Mouse (Mus musculus) kidney, embryonic 16.5 days (tissue): ENCODE measurements around the gene Slc38a7. TPM values are rescaled to one million over a fixed set of nuclear protein-coding genes. Genes with fewer than 3 reads are reported as not detected.
A peak's percentile ranks its signal among the peaks of the same experiment; 100 is the strongest.
"Not testable (repeated sequence)": the region's sequence is repeated elsewhere in the genome, so short reads cannot be mapped to it uniquely, and the experiment has no call there.

Experiments
- ATAC-seq: fragments of 200-750 bp; cut with Nextera tagmentation; 2 replicates; pipeline ENCODE4 v1.8.0; 2017; ENCODE audit warnings: moderate TSS enrichment; ENCODE audit not compliant: low FRiP score, low TSS enrichment
- H3K27ac ChIP-seq: fragments of 300-500 bp; sonication (generic); 2 replicates; pipeline ENCODE4 v1.5.1; 2014; ENCODE audit warnings: low read length
- H3K27me3 ChIP-seq: fragments of 300-500 bp; sonication (generic); 2 replicates; pipeline ENCODE4 v1.6.1; 2014; ENCODE audit warnings: low read length, control low read depth, mixed read lengths; ENCODE audit not compliant: insufficient read depth
- H3K36me3 ChIP-seq: fragments of 300-500 bp; sonication (generic); 2 replicates; pipeline ENCODE4 v1.6.1; 2014; ENCODE audit warnings: low read length, control low read depth, mixed read lengths; ENCODE audit not compliant: insufficient read depth
- H3K4me1 ChIP-seq: fragments of 300-500 bp; sonication (generic); 2 replicates; pipeline ENCODE4 v1.6.1; 2014; ENCODE audit warnings: low read length, control low read depth, mixed read lengths; ENCODE audit not compliant: insufficient read depth
- H3K4me2 ChIP-seq: fragments of 300-500 bp; sonication (generic); replicated peaks from 2 replicates; pipeline ENCODE4 v1.6.1; 2014; ENCODE audit warnings: low read depth, low read length
- H3K4me3 ChIP-seq: fragments of 300-500 bp; sonication (generic); 2 replicates; pipeline ENCODE4 v1.5.1; 2014; ENCODE audit warnings: mild to moderate bottlenecking, low read length
- H3K9ac ChIP-seq: fragments of 300-500 bp; sonication (generic); replicated peaks from 2 replicates; pipeline ENCODE4 v1.6.1; 2014; ENCODE audit warnings: low read length
- H3K9me3 ChIP-seq: fragments of 300-500 bp; sonication (generic); 2 replicates; pipeline ENCODE4 v1.6.1; 2016; ENCODE audit warnings: low read length, control low read depth
- WGBS: fragments of 180-500 bp; shearing (Covaris S2); extraction: QIAGEN DNeasy Blood & Tissue Kit; methylation state at CpG from one replicate; pipeline ENCODE4 v1.1.7; 2014; 5-methylcytosine and 5-hydroxymethylcytosine counted together
- polyA plus RNA-seq: library from polyadenylated mRNA; unstranded; fragments of >200 nt; fragmentation: Nextera tagmentation; extraction: Ambion mirVana; gene quantifications from 2 replicates; pipeline ENCODE4 v1.2.1, GENCODE M21; 2015

Gene Slc38a7
- polyA plus RNA-seq, 1 experiment from 2014 or later, result 19.7 TPM

DNA sequence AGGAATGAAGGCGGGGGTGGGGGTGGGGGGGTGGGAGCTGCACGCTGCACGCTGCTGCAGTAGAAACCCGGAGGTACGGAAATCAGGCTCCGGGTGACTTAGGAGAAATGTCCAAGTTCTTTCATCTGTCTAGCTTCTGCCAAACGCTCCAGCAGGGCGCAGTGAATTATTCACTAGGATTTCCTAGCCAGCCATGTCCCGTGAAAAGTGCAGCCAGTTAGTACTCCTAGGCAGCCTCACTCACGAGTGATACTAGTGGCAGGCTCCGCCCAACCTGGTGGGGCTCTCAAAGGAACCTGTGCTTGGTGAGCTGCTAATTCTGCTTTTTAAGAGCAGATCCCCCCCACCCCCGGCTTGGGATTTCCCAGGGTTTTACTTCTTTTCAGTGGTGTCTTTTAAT lies 31.2 kb upstream of the Slc38a7 start:
- Histone ChIP-seq H3K9me3 (no peaks in the 10 kb centered on the region), H3K4me2 (peak overlapping the region; percentile 35), H3K36me3 (no peaks in the 10 kb centered on the region), H3K27ac (peak overlapping the region; percentile 72; the same call in 1 of the 2 replicates), H3K27me3 (no peaks in the 10 kb centered on the region), H3K4me1 (peaks cover 34% of the 10 kb centered on the region), H3K9ac (no peak overlapping the region; the same call in 1 of the 2 replicates), H3K4me3 (peak overlapping the region; percentile 5; the same call in 1 of the 2 replicates)
- 60% methylated on average over 12 of the region's 12 CpGs for WGBS
- ATAC-seq, result peak; percentile 25; the same call in 1 of the 2 replicates

DNA sequence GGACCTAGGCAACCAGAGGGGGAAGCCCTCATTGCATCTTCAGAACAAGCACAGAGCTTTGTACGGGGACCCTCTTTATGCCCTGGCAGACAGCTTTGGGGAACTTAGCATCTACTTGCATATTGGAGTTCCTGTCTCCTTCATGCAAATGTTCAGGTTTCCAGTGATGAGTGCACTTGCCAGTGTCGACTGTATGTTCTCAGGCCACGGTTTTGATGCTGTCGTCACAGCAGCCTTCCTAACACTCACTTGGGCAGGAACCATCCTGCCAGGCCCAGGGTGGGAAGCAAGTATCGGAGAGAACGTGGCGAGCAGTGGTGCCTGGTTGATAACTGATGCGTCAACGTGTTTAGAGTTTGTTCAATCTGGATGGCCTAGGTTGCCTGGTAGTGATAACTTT lies 28.9 kb upstream of the Slc38a7 start:
- Histone ChIP-seq H3K9ac (no peak overlapping the region), H3K27ac (no peak overlapping the region), H3K27me3 (no peaks in the 10 kb centered on the region), H3K9me3 (no peaks in the 10 kb centered on the region), H3K4me3 (no peak overlapping the region), H3K4me1 (peaks cover 45% of the 10 kb centered on the region), H3K36me3 (peaks cover 5% of the 10 kb centered on the region; the same call in 1 of the 2 replicates), H3K4me2 (no peak overlapping the region)
- ATAC-seq, result no peak
- 85% methylated on average over 9 of the region's 9 CpGs for WGBS

GRCm38 (mm10) chr8:95881576-95881975 lies 28.2 kb upstream of the Slc38a7 start:
- WGBS, result 76% methylated on average over 3 of the region's 3 CpGs
- H3K9ac ChIP-seq, result no peak overlapping the region
- ATAC-seq, result no peak
- no peaks in the 10 kb centered on the region for H3K9me3 ChIP-seq
- no peak overlapping the region for H3K4me2 ChIP-seq
- H3K27me3 ChIP-seq, result no peaks in the 10 kb centered on the region
- peaks cover 39% of the 10 kb centered on the region for H3K4me1 ChIP-seq
- H3K27ac ChIP-seq, result no peak overlapping the region
- H3K36me3 ChIP-seq, result peaks cover 11% of the 10 kb centered on the region
- no peak overlapping the region for H3K4me3 ChIP-seq

GRCm38 (mm10) chr8:95879823-95880222 lies 26.5 kb upstream of the Slc38a7 start:
- no peak overlapping the region for H3K4me3 ChIP-seq
- no peak for ATAC-seq
- no peaks in the 10 kb centered on the region for H3K27me3 ChIP-seq
- peaks cover 26% of the 10 kb centered on the region for H3K36me3 ChIP-seq
- no peak overlapping the region for H3K9ac ChIP-seq
- peaks cover 23% of the 10 kb centered on the region for H3K4me1 ChIP-seq
- no peak overlapping the region for H3K27ac ChIP-seq
- H3K9me3 ChIP-seq, result no peaks in the 10 kb centered on the region
- no peak overlapping the region for H3K4me2 ChIP-seq
- 86% methylated on average over 4 of the region's 4 CpGs for WGBS

DNA sequence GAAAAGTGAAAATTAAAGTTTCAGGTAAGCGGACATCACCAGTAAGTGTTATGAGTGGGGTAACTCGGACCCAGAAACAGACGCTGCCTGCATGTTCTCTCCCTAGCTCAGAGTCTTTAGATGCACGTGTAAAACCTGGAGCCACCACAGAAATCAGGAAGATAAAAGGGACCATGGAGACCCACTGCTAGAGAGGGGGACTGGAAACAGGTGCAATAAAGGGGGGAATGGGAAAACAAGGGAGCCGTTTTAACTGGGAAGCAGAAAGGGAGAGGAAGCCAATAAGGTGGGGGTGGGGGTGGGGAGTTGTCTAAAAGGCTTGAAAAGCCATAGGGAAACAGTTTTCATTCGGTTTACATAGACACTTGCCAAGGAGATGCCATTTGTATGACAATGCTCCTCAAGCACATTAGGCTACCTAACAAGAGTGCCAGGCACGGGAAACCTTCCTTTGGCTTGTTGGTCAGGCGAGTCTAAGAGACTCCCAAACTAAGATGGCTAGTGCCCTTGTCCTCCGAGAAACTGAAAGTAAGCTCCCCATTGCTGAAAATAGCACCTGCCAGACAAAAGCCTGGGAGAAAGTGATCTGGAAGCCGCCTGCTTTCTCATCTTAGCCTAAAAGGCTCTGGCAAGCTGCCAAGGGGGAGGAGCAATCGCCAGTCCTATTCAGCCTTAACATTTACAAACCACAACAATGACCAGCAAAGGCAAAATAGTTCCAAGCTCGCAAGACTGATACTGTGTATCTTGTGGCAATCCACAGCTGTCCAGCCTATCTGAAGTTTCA lies 25.0 kb upstream of the Slc38a7 start:
- Histone ChIP-seq H3K27ac (0 out of 2 replicates have a peak overlapping the region, but pooled peaks have one; percentile 0), H3K4me2 (peak overlapping the region; percentile 29; the same call in 1 of the 2 replicates)
- ATAC-seq, result no peak

GRCm38 (mm10) chr8:95875270-95875669 lies 21.9 kb upstream of the Slc38a7 start:
- H3K4me3 ChIP-seq, result no peak overlapping the region
- H3K4me1 ChIP-seq, result peaks cover 12% of the 10 kb centered on the region
- H3K9me3 ChIP-seq, result no peaks in the 10 kb centered on the region
- no peaks in the 10 kb centered on the region for H3K27me3 ChIP-seq
- ATAC-seq, result no peak
- peaks cover 61% of the 10 kb centered on the region for H3K36me3 ChIP-seq
- H3K9ac ChIP-seq, result no peak overlapping the region
- 96% methylated on average over 7 of the region's 7 CpGs for WGBS
- no peak overlapping the region for H3K27ac ChIP-seq
- H3K4me2 ChIP-seq, result no peak overlapping the region

More for the DNA sequence above, 25.0 kb upstream of the Slc38a7 start:
- H3K9me3 ChIP-seq, result no peaks in the 10 kb centered on the region
- H3K4me3 ChIP-seq, result no peak overlapping the region
- H3K36me3 ChIP-seq, result peaks cover 35% of the 10 kb centered on the region
- H3K27me3 ChIP-seq, result no peaks in the 10 kb centered on the region
- H3K9ac ChIP-seq, result no peak overlapping the region; the same call in 1 of the 2 replicates
- WGBS, result 46% methylated on average over 12 of the region's 12 CpGs
- H3K4me1 ChIP-seq, result peaks cover 12% of the 10 kb centered on the region

DNA sequence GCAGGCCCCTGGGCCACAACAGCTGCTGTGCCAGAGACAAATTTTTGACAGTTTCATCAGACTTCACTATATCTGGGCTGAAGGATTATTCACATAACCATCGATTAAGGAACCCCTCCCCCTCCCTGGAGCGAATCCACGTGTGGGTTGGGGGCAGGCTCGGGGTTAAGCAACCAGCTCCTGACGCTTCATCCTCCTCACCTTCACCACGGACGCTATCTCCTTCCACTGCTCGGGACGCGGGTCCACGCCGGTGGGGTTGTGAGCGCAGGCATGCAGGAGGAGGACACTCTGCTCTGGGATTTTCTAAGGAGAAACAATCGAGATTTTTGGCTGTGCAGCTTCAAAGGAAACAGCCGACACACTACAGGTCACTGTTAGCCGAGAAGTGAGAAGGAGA lies 18.4 kb upstream of the Slc38a7 start:
- H3K4me2 ChIP-seq, result no peak overlapping the region
- peaks cover 85% of the 10 kb centered on the region for H3K36me3 ChIP-seq
- 96% methylated on average over 16 of the region's 16 CpGs for WGBS

DNA sequence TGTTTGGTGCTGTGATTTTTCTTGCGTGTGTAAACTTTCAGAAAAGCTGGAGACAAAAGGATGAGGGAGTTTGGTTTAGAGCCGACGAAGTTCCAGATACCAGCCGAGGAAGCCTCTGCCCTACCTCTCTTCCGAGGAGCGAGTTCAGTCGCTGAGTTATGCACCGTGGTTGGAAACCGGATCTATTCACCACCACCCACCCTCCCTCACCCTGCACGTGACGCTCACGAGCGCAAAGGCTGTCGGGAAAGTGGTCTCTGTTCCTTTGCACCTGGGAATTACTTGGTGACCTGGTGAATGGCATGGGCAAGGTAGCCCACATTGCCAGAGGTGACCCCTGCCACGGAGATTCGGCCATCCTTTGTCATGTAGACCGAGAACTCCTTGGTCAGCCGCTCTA lies 11.5 kb upstream of the Slc38a7 start:
- not testable (repeated sequence) for H3K4me1 ChIP-seq, H3K4me2 ChIP-seq, ATAC-seq, H3K4me3 ChIP-seq, H3K27ac ChIP-seq, H3K9me3 ChIP-seq, H3K9ac ChIP-seq, H3K27me3 ChIP-seq
- peaks cover 49% of the 10 kb centered on the region for H3K36me3 ChIP-seq
- 96% methylated on average over 17 of the region's 18 CpGs for WGBS

More for the DNA sequence above, 18.4 kb upstream of the Slc38a7 start:
- no peak overlapping the region for H3K4me3 ChIP-seq
- no peak overlapping the region for H3K9ac ChIP-seq
- no peaks in the 10 kb centered on the region for H3K4me1 ChIP-seq
- H3K9me3 ChIP-seq, result no peaks in the 10 kb centered on the region
- no peaks in the 10 kb centered on the region for H3K27me3 ChIP-seq
- no peak overlapping the region for H3K27ac ChIP-seq
- no peak for ATAC-seq

GRCm38 (mm10) chr8:95863761-95864440 lies 10.6 kb upstream of the Slc38a7 start:
- not testable (repeated sequence) for H3K27me3 ChIP-seq, H3K4me2 ChIP-seq, ATAC-seq, H3K4me1 ChIP-seq, H3K9ac ChIP-seq, H3K27ac ChIP-seq, H3K9me3 ChIP-seq, H3K4me3 ChIP-seq
- peaks cover 40% of the 10 kb centered on the region for H3K36me3 ChIP-seq
- 84% methylated on average over 10 of the region's 11 CpGs for WGBS

- no peak for ATAC-seq
- Histone ChIP-seq H3K9me3 (no peaks in the 10 kb centered on the region), H3K4me1 (peaks cover 10% of the 10 kb centered on the region), H3K27ac (no peak overlapping the region), H3K27me3 (no peaks in the 10 kb centered on the region), H3K4me2 (no peak overlapping the region), H3K4me3 (no peak overlapping the region), H3K9ac (no peak overlapping the region), H3K36me3 (no peaks in the 10 kb centered on the region)
- WGBS, result 84% methylated on average over 6 of the region's 6 CpGs
These were observed 835 bp upstream of the Slc38a7 start for GRCm38 (mm10) chr8:95854174-95854573.
